Mouse (Mus musculus): ENCODE measurements around the gene Sobp.

Sobp gene

DNA sequence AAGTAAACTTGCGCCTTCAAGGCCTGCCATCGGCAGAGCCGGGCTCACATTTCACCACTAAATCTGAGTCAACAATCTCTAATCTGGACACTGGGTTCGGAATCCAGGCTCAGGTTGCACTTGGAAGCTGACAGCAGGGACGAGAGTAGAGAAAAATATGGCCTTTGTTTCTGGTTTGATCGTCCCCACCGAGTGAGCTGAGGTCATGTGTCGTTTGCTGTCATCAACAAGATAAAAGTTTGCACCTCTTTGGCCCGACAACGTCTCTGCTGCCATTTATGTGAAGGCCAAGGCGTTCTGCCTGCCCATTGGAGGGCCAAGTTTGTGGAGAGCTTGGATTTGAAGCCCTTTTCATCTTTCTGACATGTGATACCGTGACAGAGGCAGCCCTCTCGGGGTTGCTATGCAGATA, 178.8 kb downstream of the Sobp start:
- no peak for DNase-seq (ENCODE audit: low read depth, low spot score)

DNA sequence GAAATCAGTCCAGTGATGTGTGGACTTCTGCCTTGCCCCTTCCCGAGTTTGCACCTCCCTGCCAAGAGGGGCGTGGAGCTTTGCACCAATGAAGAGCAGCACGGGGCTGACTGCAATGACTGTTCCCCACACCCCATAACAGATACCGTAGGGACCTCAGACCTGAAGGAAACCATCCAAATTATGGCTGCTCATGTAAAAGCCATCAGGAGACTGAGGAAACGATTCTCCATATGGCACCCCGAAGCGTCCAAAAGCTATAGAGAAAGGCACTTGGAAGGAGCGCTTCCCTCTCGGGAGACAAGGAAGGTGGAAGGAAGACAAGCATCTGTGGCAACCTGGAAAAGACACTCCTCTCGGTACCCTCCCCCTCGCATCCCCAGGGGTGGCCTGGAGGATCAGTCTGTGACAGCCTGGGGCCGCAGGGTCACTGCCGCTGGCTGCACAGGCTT, 180.0 kb downstream of the Sobp start:
- no peak for DNase-seq (ENCODE audit: low read depth, low spot score)

DNA sequence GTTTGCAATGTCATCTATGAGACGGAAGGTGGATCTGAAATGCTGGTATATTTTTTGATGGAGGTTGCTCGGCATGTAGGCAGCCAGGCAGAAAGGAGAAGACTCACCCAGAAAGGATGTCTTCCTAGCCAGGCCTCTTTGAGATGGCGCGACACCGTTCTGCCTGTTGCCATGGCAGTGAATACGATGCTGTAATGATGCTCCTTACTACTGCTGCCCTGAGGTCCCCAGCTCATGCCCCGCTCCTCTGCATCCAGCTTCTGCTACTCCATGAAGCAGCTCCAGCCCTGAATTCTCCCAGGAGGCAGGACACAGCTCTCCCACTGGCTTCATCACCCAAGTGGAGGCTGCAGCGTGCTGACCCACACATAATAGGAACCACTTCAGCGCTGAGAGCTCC, 183.3 kb downstream of the Sobp start:
- DNase-seq (ENCODE audit: low read depth, low spot score) = no peak

DNA sequence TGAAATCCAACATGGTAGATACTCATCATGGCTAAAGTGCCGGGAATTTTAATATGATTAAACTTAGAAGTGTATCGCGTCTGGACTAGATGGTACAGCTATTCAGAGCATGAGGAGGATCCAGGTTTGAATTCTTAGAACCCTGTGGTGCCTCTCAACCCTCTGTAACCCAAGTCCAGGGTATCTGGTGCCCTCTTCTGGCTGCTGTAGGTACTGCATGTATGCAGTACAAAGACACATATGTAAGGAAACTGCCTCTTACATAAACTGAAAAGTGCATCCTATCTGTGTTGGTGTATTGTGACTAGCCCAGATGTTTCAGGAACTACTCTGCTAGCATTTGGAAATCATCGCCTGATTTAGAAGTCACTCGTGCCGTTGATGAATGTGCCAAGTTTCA, 184.4 kb downstream of the Sobp start:
- DNase-seq (ENCODE audit: low read depth, low spot score) = peak; percentile 27

DNA sequence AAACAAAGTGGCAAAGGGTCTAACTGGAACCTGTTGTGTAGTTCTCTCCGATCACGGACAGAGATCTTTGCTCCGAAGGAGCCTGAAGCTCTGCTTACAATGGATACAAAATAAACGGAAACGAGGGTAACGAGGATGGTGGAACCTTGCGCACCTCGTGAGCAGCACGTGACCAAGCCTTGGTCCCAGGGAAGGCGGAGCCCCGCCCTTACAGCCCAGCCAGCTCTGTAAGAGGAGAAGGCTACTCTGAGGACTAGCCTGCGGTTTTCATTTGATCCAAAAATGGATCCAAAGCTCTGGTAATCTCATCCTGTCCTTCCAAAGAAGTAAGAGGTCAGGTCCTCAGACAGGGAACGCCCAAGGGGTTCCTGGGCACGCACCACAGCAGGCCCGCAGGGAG, 185.7 kb downstream of the Sobp start:
- no peak for DNase-seq (ENCODE audit: low read depth, low spot score)

DNA sequence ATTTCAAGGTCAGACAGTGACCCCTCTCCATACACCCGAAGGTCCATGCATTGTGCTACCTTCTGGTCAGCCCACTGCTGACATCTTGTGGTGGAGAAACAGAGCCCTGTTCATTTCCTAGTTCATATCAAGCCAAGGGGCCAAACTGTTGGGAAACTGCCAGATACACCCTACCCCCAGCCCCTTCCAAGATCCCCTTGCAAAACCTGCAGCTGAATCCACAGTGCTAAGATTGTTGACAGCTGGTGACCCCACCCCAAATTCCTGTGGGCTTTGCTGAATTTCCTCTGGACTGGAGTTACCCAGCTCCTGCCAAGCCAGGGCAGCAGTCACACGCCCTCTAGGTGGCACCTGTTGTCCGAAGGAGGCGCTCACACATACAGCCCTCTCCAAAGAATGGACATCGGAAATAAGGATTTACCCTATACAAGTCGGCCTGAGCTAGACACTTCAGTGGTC, 186.7 kb downstream of the Sobp start:
- DNase-seq (ENCODE audit: low read depth, low spot score) = no peak

DNA sequence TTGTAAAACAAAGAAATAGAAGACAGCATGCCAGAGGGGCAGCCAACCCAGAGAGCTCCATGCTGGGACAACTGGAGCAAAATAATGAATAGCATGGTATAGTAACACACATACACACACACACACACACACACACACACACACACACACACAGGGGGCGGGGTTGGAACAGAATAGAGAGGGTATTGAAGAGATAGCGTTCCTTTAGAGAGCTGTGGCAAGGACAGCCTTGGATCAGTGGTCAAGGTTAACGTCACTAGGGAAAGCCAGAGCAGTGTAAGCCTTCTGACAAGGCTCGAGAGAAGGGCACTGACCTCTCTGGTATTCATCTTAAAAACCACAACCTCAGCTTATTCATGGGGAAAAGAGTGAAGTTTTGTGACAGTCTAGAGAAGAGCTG, 189.4 kb downstream of the Sobp start:
- DNase-seq (ENCODE audit: low read depth, low spot score) = no peak

DNA sequence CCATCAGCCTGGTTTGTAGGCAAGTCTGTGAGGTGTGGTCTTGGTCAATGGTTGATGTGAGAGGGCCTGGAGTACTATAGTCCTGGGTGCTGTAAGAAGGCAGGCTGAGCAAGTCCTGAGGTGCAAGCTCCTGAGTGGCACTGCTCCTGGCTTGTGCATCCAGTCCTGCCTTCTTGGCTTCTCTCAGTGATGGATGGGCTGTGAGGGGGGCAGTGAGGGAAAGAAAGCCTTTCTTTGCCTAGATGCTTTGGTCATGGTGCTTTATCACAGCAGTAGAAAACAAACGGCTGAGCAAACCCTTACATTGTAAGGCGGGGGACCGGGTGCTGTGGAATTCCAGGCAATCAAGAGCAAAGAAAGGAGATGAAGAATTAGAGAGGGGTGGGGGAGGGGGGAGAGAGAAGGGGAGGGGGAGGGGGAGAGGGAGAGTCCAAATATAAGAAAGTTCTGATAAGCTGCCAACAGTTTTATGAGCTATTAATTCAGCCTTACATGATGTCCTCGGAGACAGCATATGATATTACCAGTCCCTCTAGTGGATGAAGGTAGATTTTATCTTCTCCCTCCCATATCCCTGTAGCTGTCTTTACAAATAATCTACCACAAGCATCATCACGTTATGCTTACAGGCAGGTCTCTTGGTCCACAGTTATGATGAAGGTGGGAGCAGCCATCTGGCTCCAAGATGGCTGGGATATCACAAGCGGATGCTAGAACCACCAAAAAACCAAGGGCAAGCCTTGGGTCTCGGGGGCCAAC, 193.2 kb downstream of the Sobp start:
- DNase-seq (ENCODE audit: low read depth, low spot score) = no peak

DNA sequence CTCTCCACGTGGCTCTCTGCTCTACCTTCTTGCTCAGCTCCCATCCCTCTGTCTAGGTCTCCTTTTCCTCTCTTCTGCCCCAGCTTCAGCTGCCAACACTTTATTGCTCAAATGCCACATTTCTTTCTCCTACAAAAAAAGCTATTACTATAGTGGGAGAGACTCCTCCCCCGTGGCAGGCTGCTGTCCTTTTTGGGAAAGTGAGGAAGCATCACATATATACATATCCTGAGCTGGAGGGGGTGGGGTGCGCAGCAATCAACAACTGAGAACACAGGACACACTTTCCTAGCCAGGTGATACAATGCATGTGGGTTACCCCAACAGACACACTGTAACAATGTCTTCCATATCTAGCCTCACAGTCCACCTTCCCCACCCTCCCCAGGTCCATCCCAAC, 196.0 kb downstream of the Sobp start:
- no peak for DNase-seq (ENCODE audit: low read depth, low spot score)

DNA sequence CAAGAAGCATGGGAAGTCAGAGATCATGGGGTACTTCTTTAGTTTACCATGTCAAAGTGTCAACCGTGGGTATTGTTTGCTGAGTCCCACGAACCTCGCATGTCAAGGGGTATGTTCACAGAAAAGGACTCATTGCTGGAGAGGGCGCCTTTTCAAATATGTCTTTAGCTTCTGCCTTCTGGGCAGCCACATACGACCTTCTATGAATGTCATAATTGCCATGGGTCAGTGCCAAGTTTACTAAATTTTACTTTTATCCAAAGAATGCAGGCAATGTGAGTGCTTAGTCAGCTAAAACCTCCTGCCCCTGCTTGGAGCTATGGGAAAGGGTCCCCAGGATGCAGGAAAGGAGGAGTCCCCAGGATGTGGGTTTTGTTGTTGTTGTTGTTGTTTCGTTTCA, 197.8 kb downstream of the Sobp start:
- DNase-seq (ENCODE audit: low read depth, low spot score) = no peak

DNA sequence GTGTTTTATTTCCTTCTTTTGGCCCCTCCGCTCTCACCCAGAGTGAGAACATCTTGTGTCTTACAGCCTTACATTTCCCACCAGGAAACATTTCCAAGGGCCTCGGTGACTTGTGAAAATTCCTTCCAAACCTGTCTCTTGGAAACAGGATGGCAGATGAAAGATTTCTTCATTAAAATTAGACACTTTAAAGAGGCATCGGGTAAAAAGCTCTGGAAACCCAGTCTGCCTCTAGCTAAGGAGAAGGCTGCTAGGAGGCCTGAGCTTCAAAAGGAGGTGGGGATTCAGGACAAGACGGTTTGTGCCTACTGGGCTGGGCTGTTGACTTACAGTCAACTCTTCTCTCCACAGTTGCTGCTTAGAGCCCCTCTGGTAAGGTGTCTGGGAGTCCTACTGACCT, 200.8 kb downstream of the Sobp start:
- no peak for DNase-seq (ENCODE audit: low read depth, low spot score)

DNA sequence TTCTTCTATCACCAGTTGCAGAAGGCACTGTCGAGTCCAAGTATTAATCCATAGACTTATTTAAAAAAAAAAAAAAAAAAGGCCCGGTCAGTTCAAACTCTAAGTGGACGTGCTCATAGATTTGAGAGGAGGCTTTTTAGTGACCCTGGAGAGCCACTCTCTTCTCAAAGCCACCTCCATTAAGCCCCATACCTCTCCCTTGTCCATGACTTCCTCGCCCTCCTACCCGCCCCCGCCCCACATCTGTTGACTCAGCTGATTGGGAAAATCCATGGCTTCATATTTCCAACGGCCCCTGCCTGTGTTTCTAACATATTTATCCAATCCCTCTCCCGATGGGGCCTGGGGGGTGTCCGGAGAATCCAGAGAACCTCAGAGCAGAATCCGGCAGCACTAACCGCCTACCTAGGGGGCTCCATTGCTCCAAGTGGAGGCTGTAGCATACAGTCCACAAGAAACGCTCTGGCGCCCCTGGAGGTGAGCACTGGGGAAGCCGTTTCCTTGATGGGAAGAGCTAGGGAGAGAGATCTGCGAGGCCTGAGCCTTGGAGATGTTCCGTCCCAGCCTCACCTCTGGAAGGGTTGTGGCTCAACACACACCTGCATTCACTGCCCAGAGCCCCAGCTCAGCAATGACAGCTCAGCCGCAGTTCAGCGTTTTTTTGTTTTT, 201.7 kb downstream of the Sobp start:
- no peak for DNase-seq (ENCODE audit: low read depth, low spot score)

DNA sequence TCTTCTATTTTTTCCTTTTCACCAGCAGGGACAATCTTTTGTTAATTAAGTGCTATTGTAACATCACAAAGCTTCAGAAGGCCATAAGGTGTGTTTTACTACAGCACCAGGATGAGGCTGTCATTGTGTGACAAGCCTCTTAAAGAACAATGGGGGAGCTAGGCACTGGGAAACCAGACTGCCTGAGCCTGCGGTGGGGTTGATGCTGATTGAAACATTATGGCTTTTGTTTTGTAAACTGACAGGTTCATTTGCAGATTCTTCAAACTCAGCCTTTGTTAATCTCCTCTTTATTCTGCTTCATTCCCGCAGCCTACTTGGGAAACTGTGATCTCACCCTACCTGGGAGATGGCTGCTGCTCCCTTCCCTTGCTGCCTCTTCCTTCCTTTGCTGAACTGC, 206.0 kb downstream of the Sobp start:
- no peak for DNase-seq (ENCODE audit: low read depth, low spot score)

DNA sequence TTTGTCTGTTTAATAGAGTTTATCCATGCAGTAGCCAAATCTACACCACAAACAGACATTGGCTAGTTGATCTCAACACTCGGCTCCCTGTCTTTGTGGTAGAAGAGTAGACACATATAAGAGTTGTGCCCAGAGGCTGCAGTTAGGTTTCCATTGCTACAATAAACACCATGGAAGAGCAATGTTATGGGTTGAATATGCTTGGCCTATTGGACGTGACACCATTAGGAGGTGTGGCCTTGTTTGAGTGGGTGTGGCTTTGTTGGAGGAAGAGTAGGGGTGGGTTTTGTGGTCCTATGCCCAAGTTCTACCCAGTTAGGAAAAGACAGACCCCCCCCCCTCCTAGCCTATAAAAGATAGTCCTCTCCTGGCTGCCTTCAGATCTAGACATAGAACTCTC, 211.3 kb downstream of the Sobp start:
- DNase-seq (ENCODE audit: low read depth, low spot score) = no peak

DNA sequence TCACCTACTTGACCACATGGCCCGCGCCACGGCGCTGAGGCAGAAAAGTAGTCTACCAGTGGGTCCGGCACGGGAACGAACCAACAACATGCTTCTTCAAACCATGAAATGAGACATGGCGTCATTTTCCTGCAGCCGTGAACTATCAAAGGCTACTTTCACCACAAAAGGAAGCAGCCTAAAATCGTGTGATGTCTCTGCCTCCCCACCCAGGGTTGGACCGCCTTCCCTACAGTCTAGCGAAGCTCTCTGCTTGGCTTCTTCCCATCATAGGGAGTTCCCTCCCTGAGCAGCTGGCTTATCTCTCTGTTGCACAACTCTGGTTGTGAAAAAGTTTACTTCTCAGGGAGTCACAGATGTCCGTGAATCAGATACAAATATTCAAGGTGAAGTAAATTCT, 211.7 kb downstream of the Sobp start:
- no peak for DNase-seq (ENCODE audit: low read depth, low spot score)

DNA sequence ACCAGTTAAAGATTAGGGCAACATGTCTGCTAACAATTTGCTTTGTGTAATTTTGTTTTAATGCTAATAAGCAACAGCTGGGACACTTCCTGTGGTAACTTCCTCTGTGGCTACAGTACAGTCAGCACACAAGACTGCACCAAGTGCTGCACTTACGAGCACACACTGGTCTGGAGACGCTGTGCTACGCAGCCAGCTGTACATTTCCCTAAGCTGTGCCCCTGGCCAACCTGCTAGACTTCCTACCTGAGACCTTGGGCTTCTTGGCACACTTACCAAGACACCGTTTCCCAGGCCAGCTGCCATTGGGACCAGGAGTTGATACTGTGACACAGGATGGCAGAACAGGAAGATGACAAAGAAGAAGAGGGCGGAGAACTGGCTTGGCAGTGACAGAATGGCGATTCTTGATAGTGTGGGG, 212.1 kb downstream of the Sobp start:
- no peak for DNase-seq (ENCODE audit: low read depth, low spot score)

DNA sequence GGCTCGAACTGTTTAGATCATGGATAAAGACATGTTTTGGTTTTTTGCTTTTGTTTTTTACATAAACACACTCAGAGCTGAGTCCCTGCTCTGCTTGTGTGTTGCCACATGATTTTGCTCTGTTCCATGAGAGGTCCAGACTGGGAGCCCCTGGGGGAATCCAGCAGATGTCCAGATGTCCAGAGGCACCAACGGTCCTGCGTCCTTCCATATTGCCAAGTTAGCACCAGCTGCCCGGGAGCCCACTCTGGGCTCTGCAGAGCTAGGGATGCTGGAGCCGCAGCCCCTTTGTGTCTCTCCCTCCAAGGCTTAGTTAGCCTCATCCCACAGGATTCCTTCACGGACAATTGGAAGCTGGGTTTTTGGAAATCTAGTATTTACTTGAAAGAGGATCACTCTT, 212.6 kb downstream of the Sobp start:
- no peak for DNase-seq (ENCODE audit: low read depth, low spot score)

DNA sequence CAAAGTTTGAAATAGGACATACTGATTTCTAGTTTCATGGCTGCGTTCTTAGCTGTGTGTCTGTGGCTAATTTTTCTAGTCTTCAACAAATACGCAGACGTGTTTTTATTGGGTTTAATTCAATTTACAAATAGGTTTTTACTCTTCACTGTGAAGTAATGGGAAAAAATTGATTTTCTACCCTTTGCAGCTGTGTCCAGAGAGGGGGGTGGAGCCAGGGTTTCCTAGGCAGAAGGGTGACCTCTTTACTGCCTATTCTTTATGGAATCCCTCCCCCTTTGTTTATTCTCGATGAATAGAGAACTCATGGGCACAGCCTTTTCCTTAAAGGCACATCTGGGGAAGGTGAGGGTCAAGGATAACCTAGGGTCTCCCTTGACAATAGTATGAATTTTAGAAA, 215.6 kb downstream of the Sobp start:
- no peak for DNase-seq (ENCODE audit: low read depth, low spot score)

DNA sequence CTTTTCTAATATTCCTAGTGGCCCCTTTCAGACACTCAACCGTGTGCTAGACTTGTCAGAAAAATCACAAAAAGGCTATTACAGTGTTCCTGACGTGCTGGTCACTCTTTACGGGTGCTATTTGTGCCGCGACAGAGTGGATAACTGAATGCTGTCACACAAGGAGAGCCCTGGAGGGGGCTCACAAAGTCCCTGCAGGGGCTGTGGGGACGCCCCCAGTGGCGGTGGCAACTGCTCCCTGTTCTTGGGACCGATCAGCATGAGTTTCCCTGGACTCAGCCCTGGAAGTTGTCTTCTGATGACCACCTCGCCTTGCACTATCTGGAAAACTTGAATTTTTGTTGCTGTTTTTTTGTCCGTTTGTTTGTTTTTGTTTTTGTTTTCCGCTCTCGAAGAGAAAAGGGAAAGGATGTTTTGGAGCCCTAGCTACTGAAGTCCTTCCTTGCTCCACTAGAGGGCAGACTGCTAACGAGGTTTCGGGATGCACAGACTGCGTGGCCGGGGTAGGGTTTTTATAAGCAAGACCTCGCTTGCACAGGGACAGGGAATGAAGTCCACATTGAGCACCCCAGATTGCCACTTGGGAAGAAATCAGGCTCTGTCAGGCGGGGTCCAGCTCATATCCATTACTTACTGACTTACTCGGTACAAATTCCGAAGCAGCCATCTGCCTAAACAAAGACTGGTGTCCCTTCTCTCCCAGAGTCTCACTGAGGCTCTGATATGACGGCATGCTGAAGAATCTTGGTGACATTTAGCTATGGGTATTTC, 216.3 kb downstream of the Sobp start:
- no peak for DNase-seq (ENCODE audit: low read depth, low spot score)

DNA sequence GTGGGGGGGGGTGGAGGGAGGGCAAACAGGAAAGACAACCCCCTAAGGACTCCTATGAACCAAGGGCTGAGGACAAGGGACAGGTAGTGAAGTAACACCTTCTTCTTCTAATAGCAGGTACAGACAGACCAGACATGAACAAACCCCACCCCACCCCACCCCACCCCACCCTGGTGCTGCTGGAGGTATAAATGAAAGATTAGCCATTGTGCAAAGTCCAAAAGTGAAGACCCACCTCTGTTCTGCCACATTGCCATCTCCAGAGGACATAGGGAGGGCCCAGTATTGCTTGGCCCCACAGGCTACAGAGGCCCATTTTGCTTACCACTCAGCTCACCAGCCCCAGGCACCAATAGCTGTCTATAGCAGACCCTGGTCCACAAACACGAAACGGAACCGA, 219.1 kb downstream of the Sobp start:
- DNase-seq (ENCODE audit: low read depth, low spot score) = no peak

DNA sequence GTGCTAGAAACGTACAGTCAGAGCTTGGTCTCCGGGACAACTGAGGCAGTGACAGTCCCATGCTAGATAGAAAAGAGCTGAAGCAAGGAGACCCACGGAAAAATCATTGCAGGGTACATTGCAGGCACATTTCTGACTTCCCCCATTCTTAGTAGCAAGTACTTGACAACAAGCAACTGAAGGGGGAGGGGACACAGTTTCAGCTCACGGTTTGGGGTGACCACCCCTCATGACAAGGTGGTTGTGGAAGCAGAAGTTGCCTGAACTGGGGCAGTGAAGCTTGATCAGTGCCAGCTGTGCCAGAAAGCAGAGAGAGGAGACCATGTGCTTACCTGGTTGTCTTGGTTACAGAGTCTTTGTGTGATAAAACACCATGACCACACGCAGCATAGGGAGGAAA, 220.7 kb downstream of the Sobp start:
- no peak for DNase-seq (ENCODE audit: low read depth, low spot score)

All from c-Kit-negative CD71-positive TER-119-positive erythroid progenitor cells, embryonic 14.5 days (primary cell).